Mouse (Mus musculus) lung, embryonic 14.5 days (tissue): ENCODE measurements around the gene Clasp1. TPM values are rescaled to one million over a fixed set of nuclear protein-coding genes. Genes with fewer than 3 reads are reported as not detected.

Experiments
- ATAC-seq: fragments of 200-750 bp; cut with Nextera tagmentation; 2 replicates; pipeline ENCODE4 v1.8.0; 2017; ENCODE audit warnings: mild to moderate bottlenecking, moderate TSS enrichment, moderate library complexity; ENCODE audit not compliant: insufficient read depth
- DNase-seq: peaks from one replicate; pipeline ENCODE4 v3.0.0-alpha.2; 2015
- H3K27ac ChIP-seq: fragments of 300-500 bp; sonication (generic); 2 replicates; pipeline ENCODE4 v1.5.1; 2014; ENCODE audit warnings: low read depth, mild to moderate bottlenecking, moderate library complexity
- H3K27me3 ChIP-seq: fragments of 300-500 bp; sonication (generic); 2 replicates; pipeline ENCODE4 v1.6.1; 2014; ENCODE audit warnings: low read length, control low read depth; ENCODE audit not compliant: insufficient read depth
- H3K36me3 ChIP-seq: fragments of 300-500 bp; sonication (generic); 2 replicates; pipeline ENCODE4 v1.6.1; 2014; ENCODE audit warnings: control low read depth; ENCODE audit not compliant: insufficient read depth
- H3K4me1 ChIP-seq: fragments of 300-500 bp; sonication (generic); 2 replicates; pipeline ENCODE4 v1.6.1; 2014; ENCODE audit warnings: antibody characterized with exemption, control low read depth; ENCODE audit not compliant: insufficient read depth
- H3K4me2 ChIP-seq: fragments of 300-500 bp; sonication (generic); 2 replicates; pipeline ENCODE4 v1.6.1; 2014; ENCODE audit warnings: mild to moderate bottlenecking
- H3K4me3 ChIP-seq: fragments of 300-500 bp; sonication (generic); 2 replicates; pipeline ENCODE4 v1.5.1; 2014; ENCODE audit warnings: low read depth, low read length
- H3K9ac ChIP-seq: fragments of 300-500 bp; sonication (generic); 2 replicates; pipeline ENCODE4 v1.6.1; 2014
- H3K9me3 ChIP-seq: fragments of 300-500 bp; sonication (generic); 2 replicates; pipeline ENCODE4 v1.6.1; 2016; ENCODE audit warnings: low read depth, low read length, control low read depth
- CTCF ChIP-seq: IDR thresholded peaks from 2 replicates; pipeline ENCODE4 v1.5.1; 2016; ENCODE audit warnings: antibody characterized with exemption, low read depth
- WGBS: fragments of 180-500 bp; shearing (Covaris S2); extraction: QIAGEN DNeasy Blood & Tissue Kit; methylation state at CpG from one replicate; pipeline ENCODE4 v1.1.7; 2014; 5-methylcytosine and 5-hydroxymethylcytosine counted together
- polyA plus RNA-seq: library from polyadenylated mRNA; unstranded; fragments of >200 nt; fragmentation: Nextera tagmentation; extraction: Ambion mirVana; gene quantifications from 2 replicates; pipeline ENCODE4 v1.2.1, GENCODE M21; 2014

The Clasp1 gene
- polyA plus RNA-seq, 1 experiment from 2014 or later, result 60.7 TPM

- H3K4me2 ChIP-seq, result no peak overlapping the region
- no peak overlapping the region for H3K27ac ChIP-seq
- ATAC-seq (no peak), DNase-seq (no peak)
- TF ChIP-seq CTCF, result no peak
- WGBS, result 94% methylated on average over 1 of the region's 1 CpGs
- H3K4me1 ChIP-seq, result no peaks in the 10 kb centered on the region
- no peaks in the 10 kb centered on the region for H3K36me3 ChIP-seq
- no peaks in the 10 kb centered on the region for H3K27me3 ChIP-seq
- H3K9ac ChIP-seq, result no peak overlapping the region
- no peaks in the 10 kb centered on the region for H3K9me3 ChIP-seq
- H3K4me3 ChIP-seq, result no peak overlapping the region
These were observed 59.4 kb downstream of the Clasp1 start for GRCm38 (mm10) chr1:118448214-118448613.

DNA sequence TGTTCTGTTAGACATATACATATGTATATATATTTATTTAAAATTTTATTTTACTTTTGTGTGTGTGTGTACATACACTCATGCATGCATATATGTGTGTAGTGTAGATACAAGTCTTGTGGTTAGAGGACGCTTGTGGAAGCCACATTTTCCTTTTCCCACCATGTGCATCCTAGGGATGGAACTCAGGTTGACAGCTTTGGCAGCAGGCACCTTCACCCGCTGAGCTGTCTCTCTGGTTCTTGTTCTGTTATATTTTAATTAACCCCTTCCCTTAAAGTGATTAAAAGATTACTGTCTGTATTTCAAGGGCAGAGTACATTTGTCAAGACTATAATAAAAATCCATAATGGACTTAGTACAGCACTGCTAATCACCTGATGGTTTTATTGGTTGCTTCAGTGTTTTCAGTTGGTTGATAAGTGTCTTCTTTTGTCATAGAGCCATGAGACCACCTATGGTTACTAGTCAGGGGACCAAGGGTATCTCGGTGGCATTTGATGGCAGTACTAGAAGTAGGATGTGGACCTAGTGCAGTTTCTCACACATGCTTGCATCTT is 62.1 kb downstream of the Clasp1 start:
- 92% methylated on average over 3 of the region's 3 CpGs for whole genome bisulfite sequencing
- TF ChIP-seq CTCF, result no peak
- no peak for DNase-seq
- H3K4me2 ChIP-seq, result no peak overlapping the region
- H3K9ac ChIP-seq, result no peak overlapping the region
- no peak overlapping the region for H3K27ac ChIP-seq
- H3K4me3 ChIP-seq, result no peak overlapping the region
- H3K9me3 ChIP-seq, result no peaks in the 10 kb centered on the region
- H3K36me3 ChIP-seq, result no peaks in the 10 kb centered on the region
- no peaks in the 10 kb centered on the region for H3K27me3 ChIP-seq
- no peaks in the 10 kb centered on the region for H3K4me1 ChIP-seq
- no peak for ATAC-seq

- H3K27me3 ChIP-seq, result no peaks in the 10 kb centered on the region
- ATAC-seq, result no peak
- 90% methylated on average over 4 of the region's 4 CpGs for WGBS
These were observed 64.7 kb downstream of the Clasp1 start for GRCm38 (mm10) chr1:118453577-118453976.

GRCm38 (mm10) chr1:118454817-118455216 is 66.0 kb downstream of the Clasp1 start:
- whole genome bisulfite sequencing, result 95% methylated on average over 4 of the region's 4 CpGs

More at GRCm38 (mm10) chr1:118453577-118453976, 64.7 kb downstream of the Clasp1 start:
- no peak for DNase-seq
- Histone ChIP-seq H3K27ac (no peak overlapping the region), H3K9me3 (no peaks in the 10 kb centered on the region), H3K36me3 (no peaks in the 10 kb centered on the region), H3K4me2 (no peak overlapping the region), H3K9ac (no peak overlapping the region), H3K4me3 (no peak overlapping the region), H3K4me1 (peaks cover 7% of the 10 kb centered on the region)
- no peak for TF ChIP-seq CTCF

GRCm38 (mm10) chr1:118457256-118457882 is 68.5 kb downstream of the Clasp1 start:
- Histone ChIP-seq H3K4me2 (peak overlapping the region; percentile 69), H3K9ac (peak overlapping the region; percentile 25), H3K36me3 (peaks cover 8% of the 10 kb centered on the region), H3K9me3 (no peaks in the 10 kb centered on the region), H3K27ac (no peak overlapping the region), H3K4me3 (no peak overlapping the region), H3K4me1 (peaks cover 7% of the 10 kb centered on the region), H3K27me3 (no peaks in the 10 kb centered on the region)
- no peak for DNase-seq
- WGBS, result 44% methylated on average over 11 of the region's 11 CpGs
- ATAC-seq, result no peak
- no peak for TF ChIP-seq CTCF

More at GRCm38 (mm10) chr1:118454817-118455216, 66.0 kb downstream of the Clasp1 start:
- H3K9ac ChIP-seq, result no peak overlapping the region
- no peak for ATAC-seq
- no peak for TF ChIP-seq CTCF
- H3K4me1 ChIP-seq, result peaks cover 7% of the 10 kb centered on the region
- H3K27ac ChIP-seq, result no peak overlapping the region
- no peaks in the 10 kb centered on the region for H3K36me3 ChIP-seq
- H3K27me3 ChIP-seq, result no peaks in the 10 kb centered on the region
- no peaks in the 10 kb centered on the region for H3K9me3 ChIP-seq
- DNase-seq, result no peak
- no peak overlapping the region for H3K4me3 ChIP-seq
- no peak overlapping the region for H3K4me2 ChIP-seq

- peak overlapping the region; percentile 16 for H3K9ac ChIP-seq
- H3K4me3 ChIP-seq, result no peak overlapping the region
- no peaks in the 10 kb centered on the region for H3K9me3 ChIP-seq
- no peak for TF ChIP-seq CTCF
- H3K36me3 ChIP-seq, result peaks cover 11% of the 10 kb centered on the region
- DNase-seq (no peak), ATAC-seq (no peak)
- no peaks in the 10 kb centered on the region for H3K27me3 ChIP-seq
- H3K4me2 ChIP-seq, result peak overlapping the region; percentile 69
- 41% methylated on average over 1 of the region's 1 CpGs for WGBS
- H3K4me1 ChIP-seq, result peaks cover 7% of the 10 kb centered on the region
- H3K27ac ChIP-seq, result peak overlapping the region; percentile 99; the same call in 1 of the 2 replicates
These were observed 69.0 kb downstream of the Clasp1 start for GRCm38 (mm10) chr1:118457883-118458259.

DNA sequence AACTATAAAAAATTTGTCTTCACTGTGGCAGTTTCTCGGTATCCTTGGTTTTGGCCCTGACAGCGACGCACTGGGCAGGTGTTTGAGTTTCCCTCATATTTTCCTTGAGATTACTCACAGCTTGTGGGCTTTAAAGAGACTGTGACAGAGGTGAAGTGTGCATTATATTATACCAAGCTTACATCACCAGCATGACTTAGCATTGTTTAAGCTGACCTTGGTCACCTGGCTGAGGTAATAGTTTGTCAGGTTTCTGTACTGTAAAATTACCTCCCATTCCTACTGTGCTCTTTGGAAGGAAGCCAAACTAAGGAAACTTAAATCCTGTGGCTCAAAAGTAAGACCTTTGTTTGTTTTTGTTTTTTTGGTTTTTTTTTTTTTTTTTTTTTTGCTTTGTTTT is 69.4 kb downstream of the Clasp1 start:
- ATAC-seq, result no peak
- H3K9me3 ChIP-seq, result no peaks in the 10 kb centered on the region
- H3K4me2 ChIP-seq, result peak overlapping the region; percentile 69
- H3K36me3 ChIP-seq, result peaks cover 11% of the 10 kb centered on the region
- H3K4me1 ChIP-seq, result peaks cover 7% of the 10 kb centered on the region
- H3K4me3 ChIP-seq, result no peak overlapping the region
- H3K9ac ChIP-seq, result peak overlapping the region; percentile 16; the same call in 1 of the 2 replicates
- no peak for TF ChIP-seq CTCF
- peak; percentile 46 for DNase-seq
- H3K27ac ChIP-seq, result peak overlapping the region; percentile 99
- WGBS, result 36% methylated on average over 3 of the region's 3 CpGs
- no peaks in the 10 kb centered on the region for H3K27me3 ChIP-seq
